Mouse (Mus musculus) olfactory bulb, adult 2 months (tissue): Measurements from ENCODE around the gene Gatad2b.

Source experiments
- CTCF ChIP-seq: fragments of 200-500 bp; IDR thresholded peaks from 2 replicates; pipeline ENCODE4 v1.5.1; 2012; ENCODE audit warnings: low read depth, mild to moderate bottlenecking, low read length, moderate library complexity; ENCODE audit not compliant: insufficient read depth
- POLR2A ChIP-seq: fragments of 200-500 bp; IDR thresholded peaks from 2 replicates; pipeline ENCODE4 v1.6.1; 2012; ENCODE audit warnings: mild to moderate bottlenecking, low read depth, low read length, moderate library complexity; ENCODE audit not compliant: insufficient read depth

GRCm38 (mm10) chr3:90388726-90389510 lies 95.9 kb downstream of the Gatad2b start:
- TF ChIP-seq CTCF (no peak), POLR2A (no peak)
